Mouse (Mus musculus): ENCODE measurements at regions not wholly inside any gene's neighbourhood (a gene's known extent, or its start where the extent isn't known, plus 50 kb on each side); places are given as distances from the start of the nearest gene placed in this dataset.

GRCm38 (mm10) chr15:31673038-31673437 lies 71.4 kb downstream of the Fam173b start:
- no peak for DNase-seq (ENCODE audit: low spot score)
- no peak for ATAC-seq (ENCODE audit: insufficient number of reproducible peaks, low FRiP score, low TSS enrichment, low read depth)
- no peaks in the 10 kb centered on the region for H3K9me3 ChIP-seq (ENCODE audit: control insufficient read depth, low read length)
- no peaks in the 10 kb centered on the region for H3K27me3 ChIP-seq (ENCODE audit: control insufficient read depth, insufficient read depth, low read length)
- H3K4me1 ChIP-seq (ENCODE audit: control insufficient read depth, insufficient read depth, low read length): no peaks in the 10 kb centered on the region
- H3K27ac ChIP-seq (replicated peaks; ENCODE audit: low read depth, low read length): no peak overlapping the region
- no peak overlapping the region for H3K4me3 ChIP-seq (ENCODE audit: low read depth, low read length)
- H3K36me3 ChIP-seq (ENCODE audit: control insufficient read depth, insufficient read depth, low read length): no peaks in the 10 kb centered on the region
- WGBS: 46% methylated on average over 5 of the region's 5 CpGs
- H3K4me2 ChIP-seq (ENCODE audit: low read depth, severe bottlenecking): no peak overlapping the region
- no peak overlapping the region for H3K9ac ChIP-seq (ENCODE audit: low read length)

GRCm38 (mm10) chr15:31676771-31677191 lies 75.1 kb downstream of the Fam173b start:
- ATAC-seq (ENCODE audit: insufficient number of reproducible peaks, low FRiP score, low TSS enrichment, low read depth): no peak
- no peak overlapping the region for H3K27ac ChIP-seq (replicated peaks; ENCODE audit: low read depth, low read length)
- no peak for DNase-seq (ENCODE audit: low spot score)
- H3K4me1 ChIP-seq (ENCODE audit: control insufficient read depth, insufficient read depth, low read length): no peaks in the 10 kb centered on the region
- H3K9ac ChIP-seq (ENCODE audit: low read length): no peak overlapping the region
- no peaks in the 10 kb centered on the region for H3K36me3 ChIP-seq (ENCODE audit: control insufficient read depth, insufficient read depth, low read length)
- no peak overlapping the region for H3K4me2 ChIP-seq (ENCODE audit: low read depth, severe bottlenecking)
- H3K4me3 ChIP-seq (ENCODE audit: low read depth, low read length): no peak overlapping the region
- H3K27me3 ChIP-seq (ENCODE audit: control insufficient read depth, insufficient read depth, low read length): no peaks in the 10 kb centered on the region
- WGBS: 39% methylated on average over 7 of the region's 7 CpGs
- H3K9me3 ChIP-seq (ENCODE audit: control insufficient read depth, low read length): no peaks in the 10 kb centered on the region

DNA sequence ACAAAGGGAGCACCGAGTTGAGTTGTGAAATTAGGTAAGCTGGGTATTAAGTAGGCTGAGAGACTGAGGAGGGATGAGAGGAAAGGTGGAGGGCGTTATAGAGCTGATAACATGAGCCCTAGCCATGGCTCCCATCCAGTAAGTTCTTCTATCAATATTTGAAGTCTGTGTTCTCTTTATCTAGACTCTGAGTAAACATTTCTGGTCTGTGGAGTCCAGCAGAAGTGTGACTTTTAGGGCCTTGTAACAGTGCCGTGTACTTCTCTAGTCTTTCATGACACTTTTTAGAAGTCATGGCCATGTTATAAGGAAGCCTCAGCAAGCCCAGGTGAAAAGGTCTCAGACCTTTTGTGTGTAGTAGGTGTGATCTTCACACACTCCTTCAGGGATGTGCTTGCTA lies 91.5 kb downstream of the Fam173b start:
- H3K27ac ChIP-seq (replicated peaks; ENCODE audit: low read depth, low read length): no peak overlapping the region
- H3K4me2 ChIP-seq (ENCODE audit: low read depth, severe bottlenecking): no peak overlapping the region
- H3K9me3 ChIP-seq (ENCODE audit: control insufficient read depth, low read length): no peaks in the 10 kb centered on the region
- ATAC-seq (ENCODE audit: insufficient number of reproducible peaks, low FRiP score, low TSS enrichment, low read depth): no peak
- DNase-seq (ENCODE audit: low spot score): no peak
- no peak overlapping the region for H3K4me3 ChIP-seq (ENCODE audit: low read depth, low read length)
- H3K9ac ChIP-seq (ENCODE audit: low read length): no peak overlapping the region
- 84% methylated on average over 3 of the region's 3 CpGs for WGBS
- H3K36me3 ChIP-seq (ENCODE audit: control insufficient read depth, insufficient read depth, low read length): no peaks in the 10 kb centered on the region
- H3K4me1 ChIP-seq (ENCODE audit: control insufficient read depth, insufficient read depth, low read length): no peaks in the 10 kb centered on the region
- H3K27me3 ChIP-seq (ENCODE audit: control insufficient read depth, insufficient read depth, low read length): no peaks in the 10 kb centered on the region

DNA sequence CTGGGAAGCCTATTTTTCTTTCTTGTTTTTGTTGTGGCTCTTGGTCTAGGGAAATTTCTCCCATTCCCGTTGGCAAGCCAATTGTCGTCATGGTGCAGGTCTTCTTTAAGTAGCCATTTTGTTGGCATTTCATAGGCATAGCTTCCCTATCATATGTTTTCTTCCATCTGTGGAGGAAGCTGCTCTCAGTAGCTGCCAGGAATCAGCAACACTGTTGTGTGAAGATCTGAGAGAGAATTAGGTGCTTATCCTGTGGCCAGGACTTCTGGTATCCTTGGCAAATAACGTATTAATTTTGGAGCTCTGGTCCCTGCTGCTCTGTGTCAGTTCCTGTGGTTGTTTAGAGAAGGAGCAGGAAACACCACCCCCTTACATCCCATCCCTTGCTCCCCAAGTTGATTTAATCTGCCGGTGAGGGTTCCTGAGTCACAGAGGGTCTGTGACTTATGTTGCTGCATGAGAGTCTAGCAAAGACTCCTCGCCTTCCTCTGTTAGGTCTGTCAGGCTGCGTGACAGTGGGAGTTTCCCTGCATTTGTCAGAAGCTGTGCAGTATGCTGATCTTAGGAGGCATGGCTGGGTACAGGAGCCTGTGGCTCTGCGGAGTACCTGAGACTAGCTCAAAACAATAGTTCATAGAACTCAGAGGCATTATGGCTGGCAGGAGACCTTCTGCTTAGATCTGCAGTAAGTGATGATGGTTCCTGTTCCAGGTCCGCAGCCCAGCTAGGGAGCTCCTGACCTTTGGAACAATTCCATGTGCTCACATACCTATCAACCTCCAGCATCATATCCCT lies 93.4 kb downstream of the Fam173b start:
- Histone ChIP-seq H3K27me3 (ENCODE audit: control insufficient read depth, insufficient read depth, low read length) (no peaks in the 10 kb centered on the region), H3K4me2 (ENCODE audit: low read depth, severe bottlenecking) (no peak overlapping the region), H3K27ac (replicated peaks; ENCODE audit: low read depth, low read length) (no peak overlapping the region), H3K9ac (ENCODE audit: low read length) (no peak overlapping the region), H3K4me3 (ENCODE audit: low read depth, low read length) (no peak overlapping the region), H3K36me3 (ENCODE audit: control insufficient read depth, insufficient read depth, low read length) (no peaks in the 10 kb centered on the region), H3K9me3 (ENCODE audit: control insufficient read depth, low read length) (no peaks in the 10 kb centered on the region), H3K4me1 (ENCODE audit: control insufficient read depth, insufficient read depth, low read length) (no peaks in the 10 kb centered on the region)
- no peak for ATAC-seq (ENCODE audit: insufficient number of reproducible peaks, low FRiP score, low TSS enrichment, low read depth)
- 92% methylated on average over 8 of the region's 8 CpGs for WGBS
- DNase-seq (ENCODE audit: low spot score): no peak

- no peak for ATAC-seq (ENCODE audit: insufficient number of reproducible peaks, low FRiP score, low TSS enrichment, low read depth)
- H3K9ac ChIP-seq (ENCODE audit: low read length): no peak overlapping the region
- no peak overlapping the region for H3K4me2 ChIP-seq (ENCODE audit: low read depth, severe bottlenecking)
- H3K36me3 ChIP-seq (ENCODE audit: control insufficient read depth, insufficient read depth, low read length): no peaks in the 10 kb centered on the region
- WGBS: 90% methylated on average over 2 of the region's 2 CpGs
- no peak for DNase-seq (ENCODE audit: low spot score)
- no peak overlapping the region for H3K4me3 ChIP-seq (ENCODE audit: low read depth, low read length)
- H3K27ac ChIP-seq (replicated peaks; ENCODE audit: low read depth, low read length): no peak overlapping the region
- no peaks in the 10 kb centered on the region for H3K4me1 ChIP-seq (ENCODE audit: control insufficient read depth, insufficient read depth, low read length)
- H3K27me3 ChIP-seq (ENCODE audit: control insufficient read depth, insufficient read depth, low read length): no peaks in the 10 kb centered on the region
- H3K9me3 ChIP-seq (ENCODE audit: control insufficient read depth, low read length): no peaks in the 10 kb centered on the region
Measured at GRCm38 (mm10) chr15:31703400-31703799, 101.7 kb downstream of the Fam173b start.

DNA sequence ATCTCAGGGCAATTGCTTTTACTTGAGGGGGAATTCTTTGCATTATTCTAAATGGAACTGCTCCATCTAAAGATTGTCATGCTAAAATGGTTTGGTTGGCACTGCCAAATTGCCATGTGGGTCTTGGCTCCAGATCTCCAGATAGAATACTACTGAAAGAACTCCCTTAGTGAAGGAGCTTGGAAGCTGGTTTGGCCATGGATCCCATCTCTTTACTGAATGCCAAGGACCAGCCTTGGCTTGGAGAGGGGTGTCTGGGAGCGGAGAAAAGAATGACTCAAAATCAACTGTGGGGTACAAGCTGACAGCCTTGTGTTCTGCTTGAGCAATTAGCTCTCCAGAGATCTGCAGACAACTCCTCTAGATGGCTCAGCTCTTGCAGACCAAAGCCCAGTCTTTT lies 105.8 kb downstream of the Fam173b start:
- H3K4me2 ChIP-seq (ENCODE audit: low read depth, severe bottlenecking): no peak overlapping the region
- DNase-seq (ENCODE audit: low spot score) (no peak), ATAC-seq (ENCODE audit: insufficient number of reproducible peaks, low FRiP score, low TSS enrichment, low read depth) (no peak)
- no peaks in the 10 kb centered on the region for H3K4me1 ChIP-seq (ENCODE audit: control insufficient read depth, insufficient read depth, low read length)
- whole genome bisulfite sequencing: 100% methylated on average over 1 of the region's 1 CpGs
- no peak overlapping the region for H3K9ac ChIP-seq (ENCODE audit: low read length)
- H3K27me3 ChIP-seq (ENCODE audit: control insufficient read depth, insufficient read depth, low read length): no peaks in the 10 kb centered on the region
- no peak overlapping the region for H3K4me3 ChIP-seq (ENCODE audit: low read depth, low read length)
- no peaks in the 10 kb centered on the region for H3K9me3 ChIP-seq (ENCODE audit: control insufficient read depth, low read length)
- no peaks in the 10 kb centered on the region for H3K36me3 ChIP-seq (ENCODE audit: control insufficient read depth, insufficient read depth, low read length)
- no peak overlapping the region for H3K27ac ChIP-seq (replicated peaks; ENCODE audit: low read depth, low read length)

DNA sequence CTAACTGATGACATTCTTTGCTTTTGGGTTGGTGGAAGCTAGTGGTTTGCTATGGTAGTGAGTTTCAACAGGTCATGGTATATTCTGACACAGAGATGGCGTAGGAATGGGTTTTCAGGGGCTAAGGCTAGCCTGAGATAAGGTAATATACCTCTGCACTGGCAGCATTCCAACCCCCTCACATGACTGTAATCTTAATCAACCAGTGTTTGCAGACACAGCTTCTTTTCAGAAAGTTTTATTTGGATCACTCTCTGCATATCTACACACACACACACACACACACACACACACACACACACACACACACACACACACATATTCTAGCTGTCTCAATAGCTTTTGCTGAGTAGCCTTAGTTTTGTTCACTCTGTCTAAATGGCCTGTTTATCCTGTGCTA lies 119.4 kb downstream of the Fam173b start:
- H3K4me3 ChIP-seq (ENCODE audit: low read depth, low read length): no peak overlapping the region

GRCm38 (mm10) chr15:31722429-31722828 lies 120.8 kb downstream of the Fam173b start:
- no peak overlapping the region for H3K9ac ChIP-seq (ENCODE audit: low read length)
- 91% methylated on average over 5 of the region's 5 CpGs for WGBS
- no peaks in the 10 kb centered on the region for H3K9me3 ChIP-seq (ENCODE audit: control insufficient read depth, low read length)
- DNase-seq (ENCODE audit: low spot score): no peak
- no peak overlapping the region for H3K27ac ChIP-seq (replicated peaks; ENCODE audit: low read depth, low read length)
- H3K4me2 ChIP-seq (ENCODE audit: low read depth, severe bottlenecking): no peak overlapping the region
- ATAC-seq (ENCODE audit: insufficient number of reproducible peaks, low FRiP score, low TSS enrichment, low read depth): no peak
- H3K27me3 ChIP-seq (ENCODE audit: control insufficient read depth, insufficient read depth, low read length): no peaks in the 10 kb centered on the region
- no peaks in the 10 kb centered on the region for H3K4me1 ChIP-seq (ENCODE audit: control insufficient read depth, insufficient read depth, low read length)
- H3K36me3 ChIP-seq (ENCODE audit: control insufficient read depth, insufficient read depth, low read length): no peaks in the 10 kb centered on the region
- H3K4me3 ChIP-seq (ENCODE audit: low read depth, low read length): no peak overlapping the region

More for the DNA sequence above, 119.4 kb downstream of the Fam173b start:
- H3K27ac ChIP-seq (replicated peaks; ENCODE audit: low read depth, low read length): no peak overlapping the region
- 93% methylated on average over 1 of the region's 1 CpGs for WGBS
- ATAC-seq (ENCODE audit: insufficient number of reproducible peaks, low FRiP score, low TSS enrichment, low read depth): no peak
- no peak overlapping the region for H3K4me2 ChIP-seq (ENCODE audit: low read depth, severe bottlenecking)
- H3K36me3 ChIP-seq (ENCODE audit: control insufficient read depth, insufficient read depth, low read length): no peaks in the 10 kb centered on the region
- no peaks in the 10 kb centered on the region for H3K27me3 ChIP-seq (ENCODE audit: control insufficient read depth, insufficient read depth, low read length)
- no peaks in the 10 kb centered on the region for H3K9me3 ChIP-seq (ENCODE audit: control insufficient read depth, low read length)
- H3K9ac ChIP-seq (ENCODE audit: low read length): no peak overlapping the region
- no peak for DNase-seq (ENCODE audit: low spot score)
- no peaks in the 10 kb centered on the region for H3K4me1 ChIP-seq (ENCODE audit: control insufficient read depth, insufficient read depth, low read length)

DNA sequence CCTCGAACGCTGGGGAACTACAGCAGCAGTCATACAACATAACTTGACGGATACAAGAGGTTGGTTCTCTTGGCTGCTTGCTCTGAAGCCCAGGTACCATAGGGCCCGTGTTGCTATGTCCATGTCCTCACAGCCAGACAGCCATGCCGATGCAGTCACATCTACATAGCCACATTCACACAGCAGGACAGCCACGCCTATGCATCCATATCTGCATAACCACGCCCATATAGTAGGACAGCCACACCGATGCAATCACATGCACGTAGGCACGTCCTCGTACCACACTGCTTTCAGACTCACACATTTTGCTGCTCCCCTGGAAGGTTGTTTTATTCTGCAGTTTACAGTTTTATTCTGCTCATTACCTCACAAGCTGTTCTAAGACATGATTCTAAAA lies 122.6 kb downstream of the Fam173b start:
- no peaks in the 10 kb centered on the region for H3K9me3 ChIP-seq (ENCODE audit: control insufficient read depth, low read length)
- no peak overlapping the region for H3K4me2 ChIP-seq (ENCODE audit: low read depth, severe bottlenecking)
- DNase-seq (ENCODE audit: low spot score) (no peak), ATAC-seq (ENCODE audit: insufficient number of reproducible peaks, low FRiP score, low TSS enrichment, low read depth) (no peak)
- no peaks in the 10 kb centered on the region for H3K27me3 ChIP-seq (ENCODE audit: control insufficient read depth, insufficient read depth, low read length)
- no peak overlapping the region for H3K9ac ChIP-seq (ENCODE audit: low read length)
- H3K4me3 ChIP-seq (ENCODE audit: low read depth, low read length): no peak overlapping the region
- no peaks in the 10 kb centered on the region for H3K4me1 ChIP-seq (ENCODE audit: control insufficient read depth, insufficient read depth, low read length)
- H3K36me3 ChIP-seq (ENCODE audit: control insufficient read depth, insufficient read depth, low read length): no peaks in the 10 kb centered on the region
- no peak overlapping the region for H3K27ac ChIP-seq (replicated peaks; ENCODE audit: low read depth, low read length)
- 69% methylated on average over 11 of the region's 11 CpGs for WGBS
